Mouse (Mus musculus) layer of hippocampus, adult 9-10 months (tissue): ENCODE results near the gene Rcc1l.

Experiments
- DNase-seq: peaks from one replicate; pipeline ENCODE4 v3.0.0; 2022; ENCODE audit warnings: low spot score

The Rcc1l gene

GRCm38 (mm10) chr5:134115639-134116259, 60.8 kb downstream of the Rcc1l start:
- no peak for DNase-seq

GRCm38 (mm10) chr5:134114981-134115380, 61.6 kb downstream of the Rcc1l start:
- DNase-seq = no peak

GRCm38 (mm10) chr5:134105829-134106228, 70.7 kb downstream of the Rcc1l start:
- DNase-seq = no peak

- DNase-seq = no peak
Observed at GRCm38 (mm10) chr5:134102720-134103119, 73.9 kb downstream of the Rcc1l start.

- no peak for DNase-seq
Observed at GRCm38 (mm10) chr5:134101883-134102282, 74.7 kb downstream of the Rcc1l start.

GRCm38 (mm10) chr5:134101322-134101721, 75.3 kb downstream of the Rcc1l start:
- DNase-seq = no peak

GRCm38 (mm10) chr5:134100232-134100771, 76.3 kb downstream of the Rcc1l start:
- DNase-seq = no peak

- peak; percentile 85 for DNase-seq
Observed at GRCm38 (mm10) chr5:134099496-134100211, 76.9 kb downstream of the Rcc1l start, which contains the start of gene Castor2. Castor2 (plus strand) TSS chr5:134099711.

GRCm38 (mm10) chr5:134098976-134099375, 77.6 kb downstream of the Rcc1l start:
- DNase-seq = no peak

GRCm38 (mm10) chr5:134098341-134098902, 78.2 kb downstream of the Rcc1l start:
- no peak for DNase-seq
